Mouse (Mus musculus): Measurements from ENCODE around the gene Gm10490. TPM values are rescaled to one million over a fixed set of nuclear protein-coding genes. Genes with fewer than 3 reads are reported as not detected.

The Gm10490 gene
- total RNA-seq, 2 experiments from 2014 or later, result not detected

- DNase-seq (ENCODE audit: low spot score in 2 of 2), result no peak
Observed at GRCm38 (mm10) chrX:7926266-7926665, 16.9 kb downstream of the Gm10490 start.

DNA sequence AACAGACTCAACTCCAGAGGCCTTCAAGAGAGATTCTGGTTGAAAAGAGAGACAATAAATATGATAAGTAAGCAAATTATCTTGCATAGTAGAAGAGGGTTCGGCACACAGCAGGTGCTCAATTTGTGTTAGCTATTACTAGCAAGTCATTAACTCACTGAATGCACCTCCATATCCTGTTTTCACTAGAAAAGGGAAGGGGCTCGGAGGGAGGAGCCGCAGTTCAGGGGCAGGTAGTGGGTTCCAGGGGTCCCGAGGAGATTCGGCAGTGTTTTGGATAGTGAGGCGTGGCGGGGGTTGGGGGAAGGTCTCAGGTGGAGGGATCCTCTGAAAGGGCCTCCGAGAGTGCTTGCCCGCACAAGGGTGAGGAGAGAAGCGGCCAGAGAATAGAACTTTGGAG, 17.8 kb downstream of the Gm10490 start:
- no peak for DNase-seq (ENCODE audit: low spot score in 2 of 2)

GRCm38 (mm10) chrX:7928270-7928790, 19.0 kb downstream of the Gm10490 start, which contains the start of gene Eras:
Gene Eras (minus strand): TSS chrX:7928607.
- no peak for DNase-seq (ENCODE audit: low spot score in 2 of 2)

DNA sequence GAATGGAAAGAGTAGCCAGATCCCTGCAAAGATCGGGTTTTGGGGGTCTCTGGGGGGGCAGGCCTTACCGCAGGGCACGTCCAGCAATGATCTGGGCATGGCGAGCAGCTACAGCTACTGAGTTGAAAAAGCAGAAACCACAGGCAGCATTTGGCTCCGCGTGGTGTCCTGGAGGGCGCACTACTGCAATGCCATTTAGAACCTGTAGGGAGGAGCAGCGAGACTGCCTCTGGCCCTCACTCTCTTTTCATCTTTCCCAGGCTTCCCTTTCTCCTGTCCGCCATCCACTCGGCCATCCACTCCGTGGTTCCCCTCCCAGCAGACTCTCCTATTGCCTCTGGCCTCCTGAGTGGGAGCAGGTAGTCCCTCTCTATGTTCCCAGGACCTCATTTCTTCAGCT, 27.5 kb downstream of the Gm10490 start:
- no peak for DNase-seq (ENCODE audit: low spot score in 2 of 2)

- no peak for DNase-seq (ENCODE audit: low spot score in 2 of 2)
Observed at GRCm38 (mm10) chrX:7937667-7938066, 28.3 kb downstream of the Gm10490 start.

- DNase-seq (ENCODE audit: low spot score in 2 of 2), result no peak
Observed at GRCm38 (mm10) chrX:7945618-7946017, 36.3 kb downstream of the Gm10490 start.

DNA sequence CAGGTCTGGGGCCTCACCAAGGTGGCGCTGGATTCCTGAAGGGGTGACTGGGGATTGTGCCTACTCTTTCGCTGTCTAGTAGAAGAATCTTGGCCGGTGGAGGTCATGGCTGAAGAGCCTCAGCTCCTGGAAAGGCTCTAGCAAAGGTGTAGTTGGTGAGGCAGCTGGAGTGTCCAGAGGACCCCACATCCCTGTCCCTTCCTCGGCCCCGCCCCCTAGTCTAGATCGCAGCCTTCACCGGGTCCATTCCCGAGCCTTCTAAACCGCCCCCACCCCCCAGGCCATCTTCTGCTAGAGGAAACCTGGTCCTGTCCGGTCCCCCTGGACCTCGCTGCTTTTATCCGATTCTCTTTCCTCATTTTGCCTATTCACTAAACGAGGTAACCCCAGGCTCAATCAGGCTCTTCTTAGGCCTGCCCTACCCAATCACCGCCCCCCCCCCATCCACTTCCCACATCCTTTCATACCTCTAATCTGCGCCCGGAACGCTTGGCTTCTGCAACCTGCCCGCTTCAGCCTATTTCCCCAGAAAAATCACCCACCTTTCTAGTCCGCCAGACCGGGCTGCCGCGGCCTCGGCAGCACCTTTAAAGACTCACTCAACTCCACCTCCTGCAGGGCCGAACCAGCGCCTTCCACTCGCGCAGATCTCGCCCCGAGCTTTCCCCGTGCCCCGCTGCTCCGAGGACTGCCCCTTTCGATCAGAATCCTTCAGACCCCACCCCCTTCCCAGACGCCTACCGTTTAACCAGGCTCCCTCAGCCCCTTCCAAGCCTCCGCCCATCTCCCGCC, 38.0 kb downstream of the Gm10490 start, which contains the start of gene Hdac6:
TSS of gene Hdac6 (minus strand) at position 782 of the 792 bp plus-strand sequence.
- no peak for DNase-seq (ENCODE audit: low spot score in 2 of 2)

DNA sequence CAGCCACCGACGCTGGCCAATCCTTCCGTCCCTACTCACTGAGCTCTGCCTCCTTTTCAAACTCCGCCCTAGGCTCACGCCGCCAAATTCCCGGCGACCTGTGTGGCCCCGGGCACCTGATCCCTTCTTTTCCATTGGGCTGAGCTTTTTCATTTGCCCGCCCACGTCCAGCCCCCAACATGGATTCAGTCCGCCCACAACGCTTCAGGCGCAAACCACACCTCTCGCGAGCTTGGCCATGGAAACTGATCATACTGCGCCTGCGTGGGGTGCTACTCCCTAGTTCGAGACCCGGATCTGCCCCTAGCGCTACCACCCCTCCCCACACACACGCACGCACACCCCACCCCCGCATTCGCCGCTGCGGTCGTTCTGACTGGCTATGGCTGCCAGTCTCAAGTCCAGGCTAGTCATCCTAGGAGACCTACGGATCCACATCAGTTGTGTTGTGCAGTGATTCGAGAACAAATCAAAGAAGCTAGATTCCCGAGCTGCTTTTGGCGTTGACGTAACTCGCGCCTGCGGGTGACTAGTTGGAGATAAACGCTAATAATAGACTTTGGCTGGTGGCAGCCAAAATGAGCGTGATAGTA, 38.7 kb downstream of the Gm10490 start:
- peak; percentile 93 to 95 for DNase-seq (ENCODE audit: low spot score in 2 of 2)

GRCm38 (mm10) chrX:7950091-7950490, 40.7 kb downstream of the Gm10490 start:
- no peak for DNase-seq (ENCODE audit: low spot score in 2 of 2)

- no peak for DNase-seq (ENCODE audit: low spot score in 2 of 2)
Observed at GRCm38 (mm10) chrX:7958868-7959267, 49.5 kb downstream of the Gm10490 start.

Other genes starting within 250 kb of the Gm10490 start
- 1 to 10 TPM; 3.9 to 5.1 TPM for gene Plp2, start 238.2 kb upstream of the Gm10490 start, total RNA-seq (2021)
- gene Magix, start 228.3 kb upstream of the Gm10490 start, total RNA-seq (2021), result under 1 TPM in 1 of 2 experiments, not detected in 1; 0.41 TPM
- gene Gpkow, start 212.4 kb upstream of the Gm10490 start, total RNA-seq (2021), result 10 to 100 TPM; 36.5 to 37.4 TPM
- 10 to 100 TPM; 61.6 to 67.4 TPM for gene Wdr45, start 195.2 kb upstream of the Gm10490 start, total RNA-seq (2021)
- under 1 TPM in 1 of 2 experiments, not detected in 1; 0.41 TPM for gene Gm45208, start 187.3 kb upstream of the Gm10490 start, total RNA-seq (2021)
- 100 to 1,000 TPM in 1 of 2 experiments, 10 to 100 TPM in 1; 97.3 to 100 TPM for gene Praf2, start 181.1 kb upstream of the Gm10490 start, total RNA-seq (2021)
- gene Ccdc120, start 158.6 kb upstream of the Gm10490 start, total RNA-seq (2021), result 10 to 100 TPM; 17.6 to 21.5 TPM
- 10 to 100 TPM; 33.7 to 38.7 TPM for gene Tfe3, start 147.0 kb upstream of the Gm10490 start, total RNA-seq (2021)
- 100 to 1,000 TPM in 1 of 2 experiments, 10 to 100 TPM in 1; 95.3 to 105 TPM for gene Gripap1, start 119.8 kb upstream of the Gm10490 start, total RNA-seq (2021)
- gene Kcnd1, start 87.3 kb upstream of the Gm10490 start, total RNA-seq (2021), result 1 to 10 TPM; 7.0 to 8.9 TPM
- gene Otud5, start 68.2 kb upstream of the Gm10490 start, total RNA-seq (2021), result 10 to 100 TPM; 75.3 to 87.4 TPM
- gene Pim2, start 31.3 kb upstream of the Gm10490 start, total RNA-seq (2021), result 10 to 100 TPM; 49.3 to 58.8 TPM
- 10 to 100 TPM; 38.9 to 45.9 TPM for gene Slc35a2, start 25.5 kb upstream of the Gm10490 start, total RNA-seq (2021)
- gene Pqbp1, start 10.3 kb upstream of the Gm10490 start, total RNA-seq (2021), result 10 to 100 TPM; 93.4 to 96.7 TPM
- 10 to 100 TPM; 21.9 to 23.8 TPM for gene Timm17b, start 10.2 kb upstream of the Gm10490 start, total RNA-seq (2021)
- not detected for gene Gm10491, start 1.7 kb upstream of the Gm10490 start, total RNA-seq (2021)
- 100 to 1,000 TPM; 437 to 442 TPM for gene Pcsk1n, start 10.3 kb downstream of the Gm10490 start, total RNA-seq (2021)
- not detected for gene Eras, start 19.1 kb downstream of the Gm10490 start, total RNA-seq (2021)
- 10 to 100 TPM; 41.6 to 43.5 TPM for gene Hdac6, start 38.3 kb downstream of the Gm10490 start, total RNA-seq (2021)
- gene Gata1, start 68.5 kb downstream of the Gm10490 start, total RNA-seq (2021), result not detected
- under 1 TPM in 1 of 2 experiments, not detected in 1; 0.84 TPM for gene Glod5, start 109.0 kb downstream of the Gm10490 start, total RNA-seq (2021)
- gene Suv39h1, start 165.2 kb downstream of the Gm10490 start, total RNA-seq (2021), result 10 to 100 TPM; 20.3 to 24.9 TPM
- 1 to 10 TPM; 1.4 to 1.6 TPM for gene Was, start 181.0 kb downstream of the Gm10490 start, total RNA-seq (2021)
- gene Wdr13, start 223.3 kb downstream of the Gm10490 start, total RNA-seq (2021), result 100 to 1,000 TPM; 205 to 211 TPM
- 100 to 1,000 TPM in 1 of 2 experiments, 10 to 100 TPM in 1; 77.0 to 135 TPM for gene Rbm3, start 236.3 kb downstream of the Gm10490 start, total RNA-seq (2021)